Mouse (Mus musculus) cerebellum, adult 8-10 months (tissue): ENCODE measurements around the gene Isy1.

Experiments used
- DNase-seq: peaks from one replicate; pipeline ENCODE4 v3.0.0; 2022

Gene Isy1

GRCm38 (mm10) chr6:87838551-87839197, at the start of gene Isy1:
TSS of gene Isy1 (minus strand) at chr6:87838798.
- peak; percentile 94 for DNase-seq

DNA sequence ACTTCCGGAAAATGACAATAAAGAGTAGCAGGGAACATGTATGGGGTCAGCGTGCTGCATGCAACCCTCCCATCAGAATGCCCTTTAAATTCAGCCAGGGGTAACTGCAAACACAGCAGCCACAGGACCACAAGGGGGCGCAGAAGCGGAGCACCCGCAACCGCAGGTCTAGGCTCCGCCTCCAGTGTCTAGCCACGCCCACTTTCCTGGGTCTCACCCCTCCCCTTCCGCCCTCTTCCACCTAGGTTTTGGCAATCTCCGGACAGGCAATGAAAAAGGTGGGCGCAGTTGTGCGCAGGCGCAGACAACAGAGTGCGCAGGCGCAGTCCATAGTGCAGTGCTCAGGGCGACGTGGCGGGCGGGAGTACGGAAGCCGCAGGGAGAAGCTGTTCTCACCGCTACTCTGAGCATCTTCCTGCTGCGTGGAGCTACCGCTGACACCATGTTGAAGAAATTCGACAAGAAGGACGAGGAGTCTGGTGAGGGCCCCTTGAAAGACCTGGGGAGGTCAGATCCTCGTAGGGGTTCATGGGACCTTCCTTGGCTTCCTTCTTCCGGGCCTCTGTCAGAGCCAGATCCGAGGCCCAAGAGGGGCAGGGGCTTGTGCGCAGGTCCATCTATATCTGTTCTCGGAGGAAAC, 49.1 kb upstream of the Isy1 start, which contains the start of gene Copg1:
Gene Copg1 (plus strand): TSS at position 221 of the 640 bp plus-strand sequence.
- peak; percentile 100 for DNase-seq

GRCm38 (mm10) chr6:87886721-87887120, 48.1 kb upstream of the Isy1 start:
- DNase-seq, result no peak

- DNase-seq, result no peak
Measured at GRCm38 (mm10) chr6:87882816-87883215, 44.2 kb upstream of the Isy1 start.

DNA sequence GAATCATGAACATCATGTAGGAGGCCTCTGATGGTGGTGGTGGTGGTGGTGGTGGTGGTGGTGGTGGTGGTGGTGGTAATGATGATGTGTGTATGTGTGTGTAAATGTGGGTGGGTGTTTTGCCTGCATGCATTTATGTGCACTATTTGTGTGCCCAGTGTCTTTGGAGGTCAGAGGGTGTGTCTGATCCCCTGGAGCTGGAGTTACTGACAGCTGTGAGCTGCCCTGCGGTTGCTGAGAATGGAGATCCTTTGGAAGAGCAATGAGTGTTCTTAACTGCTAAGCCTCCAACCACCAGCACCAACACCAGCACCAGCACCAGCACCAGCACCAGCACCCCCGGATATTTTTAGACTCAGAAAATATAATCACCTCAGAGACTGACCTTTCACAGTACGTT, 43.6 kb upstream of the Isy1 start:
- no peak for DNase-seq

DNA sequence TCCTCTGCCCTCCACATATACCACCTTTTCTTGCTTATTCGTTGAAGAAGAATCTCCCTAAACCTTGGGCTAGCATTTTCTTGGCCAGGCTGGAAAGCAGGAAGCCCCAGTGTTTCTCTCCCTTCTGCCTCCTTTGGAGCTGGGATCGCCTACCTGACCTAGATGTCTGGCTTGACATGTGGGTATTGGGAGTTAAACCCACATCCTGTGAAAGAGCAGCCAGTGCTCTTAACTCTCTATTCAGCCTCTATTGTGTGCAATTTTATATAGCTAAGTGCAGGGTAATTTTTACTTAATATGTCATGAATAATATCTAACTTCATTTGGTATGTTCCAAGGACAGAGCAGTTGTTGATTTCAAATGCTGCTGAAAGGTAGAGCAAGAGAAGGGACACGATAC, 41.0 kb upstream of the Isy1 start:
- DNase-seq, result no peak

GRCm38 (mm10) chr6:87879010-87879409, 40.4 kb upstream of the Isy1 start:
- no peak for DNase-seq

- no peak for DNase-seq
Measured at GRCm38 (mm10) chr6:87876068-87876643, 37.6 kb upstream of the Isy1 start.

GRCm38 (mm10) chr6:87875562-87875961, 37.0 kb upstream of the Isy1 start:
- DNase-seq, result no peak

DNA sequence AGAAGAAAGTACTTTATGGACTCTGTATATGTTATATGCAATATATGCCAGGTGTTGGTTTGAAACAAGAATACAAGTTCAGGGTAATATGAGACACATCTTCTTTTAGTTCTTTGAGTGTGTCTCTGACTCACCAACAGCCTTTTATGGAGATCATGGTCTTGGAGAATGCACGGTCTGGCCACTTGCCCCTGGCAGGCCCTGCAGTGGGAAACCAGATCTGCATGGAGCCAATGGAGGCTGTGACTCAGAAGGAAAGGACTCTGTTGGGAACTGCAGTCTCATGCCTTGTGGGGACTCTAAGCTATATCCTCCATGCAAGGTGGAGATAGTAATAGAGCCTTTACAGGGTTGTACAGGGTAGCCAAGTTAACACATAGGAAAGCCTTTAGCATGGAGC, 36.5 kb upstream of the Isy1 start:
- DNase-seq, result no peak

GRCm38 (mm10) chr6:87873963-87874362, 35.4 kb upstream of the Isy1 start:
- DNase-seq, result no peak

GRCm38 (mm10) chr6:87873104-87873503, 34.5 kb upstream of the Isy1 start:
- DNase-seq, result no peak

DNA sequence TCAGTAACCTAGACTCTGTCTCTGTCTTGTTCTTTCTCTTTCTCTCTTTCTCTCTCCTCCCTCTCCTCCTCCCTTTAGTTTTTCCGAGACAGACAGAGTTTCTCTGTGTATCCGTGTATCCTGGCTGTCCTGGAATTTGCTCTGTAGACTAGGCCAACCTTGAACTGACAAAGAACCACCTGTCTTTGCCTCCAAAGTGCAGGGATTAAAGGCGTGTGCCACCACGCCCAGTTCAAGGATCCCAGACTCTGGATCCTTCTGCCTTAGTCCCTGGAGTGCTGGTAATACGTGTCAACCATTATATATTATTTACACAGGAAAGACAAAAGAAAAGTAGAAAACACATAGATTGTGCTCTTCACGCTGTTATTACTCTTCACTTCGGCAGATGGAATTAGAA, 32.6 kb upstream of the Isy1 start:
- no peak for DNase-seq

DNA sequence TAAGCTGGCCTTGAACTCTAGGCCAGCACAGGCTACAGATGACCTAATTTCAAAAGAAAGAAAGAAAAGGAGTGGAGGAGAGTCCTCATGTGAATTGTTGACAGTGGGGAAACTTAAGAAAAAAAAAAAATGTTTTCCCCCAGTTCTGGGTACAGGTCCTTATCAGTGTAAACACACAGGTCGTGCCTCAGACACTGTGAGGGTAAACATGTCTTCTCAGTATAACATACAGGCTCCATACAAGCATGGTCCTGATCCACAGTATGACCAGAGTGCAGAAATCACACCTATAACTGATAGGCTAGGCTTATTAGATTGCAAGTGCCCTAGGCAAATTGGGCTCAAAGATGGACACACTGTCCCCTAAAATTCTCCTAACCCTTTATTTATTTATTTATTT, 31.8 kb upstream of the Isy1 start:
- no peak for DNase-seq

DNA sequence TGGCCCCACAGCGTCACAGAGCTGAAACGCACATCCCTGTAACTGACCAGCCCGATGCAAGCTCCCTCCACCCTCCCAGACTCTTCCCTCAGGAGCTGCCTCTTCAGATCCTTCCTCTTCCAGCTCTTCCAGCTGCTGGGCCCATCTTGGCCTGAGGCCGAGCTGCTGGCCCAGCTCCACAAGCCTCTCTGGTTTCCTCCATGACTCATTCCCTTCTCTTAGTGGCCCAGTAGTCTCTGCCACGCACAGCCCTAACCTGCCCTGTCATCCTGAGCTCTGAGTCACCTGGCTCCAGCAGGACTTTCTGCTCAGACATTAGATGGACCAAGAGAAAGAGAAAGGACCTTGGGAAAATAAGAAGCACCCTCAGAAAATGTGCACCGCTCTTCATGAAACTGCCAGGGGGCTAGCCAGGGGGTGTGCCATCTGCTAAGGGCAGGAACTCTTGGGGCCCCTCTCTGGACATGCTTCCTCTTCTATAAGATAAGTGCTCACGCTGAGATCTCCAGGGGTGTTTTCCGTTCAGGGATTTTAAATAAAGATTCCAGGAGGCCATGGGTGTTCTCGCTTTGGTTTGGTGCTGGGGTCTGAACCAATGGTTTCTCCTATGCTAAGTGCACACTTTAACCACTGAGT, 30.4 kb upstream of the Isy1 start:
- no peak for DNase-seq

DNA sequence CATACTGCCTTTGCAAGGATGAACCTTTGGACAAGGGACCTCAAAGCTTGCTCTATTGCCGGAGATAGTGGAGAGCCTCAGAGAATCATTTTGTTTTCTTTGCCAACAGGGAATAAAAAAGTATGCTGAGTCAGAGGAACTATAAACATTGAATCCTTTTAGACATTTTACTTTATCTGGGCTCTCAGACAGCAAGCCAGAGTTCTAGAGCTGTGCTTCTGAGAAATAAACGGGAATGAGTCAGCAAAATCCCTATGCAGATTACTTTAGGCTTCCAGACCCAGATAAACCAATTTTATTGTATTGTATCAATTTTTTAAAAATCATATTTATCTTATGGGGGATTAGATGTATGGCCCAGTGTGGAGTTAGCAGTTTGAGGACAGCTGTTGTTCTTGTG, 28.7 kb upstream of the Isy1 start:
- DNase-seq, result no peak

- no peak for DNase-seq
Measured at GRCm38 (mm10) chr6:87866211-87866610, 27.6 kb upstream of the Isy1 start.

DNA sequence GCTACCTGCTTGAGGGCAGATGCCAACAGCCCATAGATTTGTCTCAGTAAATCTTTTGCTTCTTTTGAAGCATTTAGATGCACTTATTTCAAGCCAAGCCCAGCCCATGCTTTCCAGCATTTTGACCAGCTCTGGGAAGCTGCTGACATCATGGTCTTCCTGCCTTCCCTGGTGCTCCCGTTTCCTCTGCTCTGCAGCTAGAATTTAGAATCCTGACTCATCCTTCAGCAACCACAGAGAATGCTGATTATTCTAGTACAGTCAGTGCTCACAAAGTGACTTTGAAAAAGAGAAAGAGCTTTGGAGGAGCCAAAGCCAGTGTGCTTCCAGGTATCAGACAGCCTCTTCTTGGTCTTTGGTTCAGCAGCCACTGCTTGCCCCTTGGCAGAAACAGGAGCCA, 18.5 kb upstream of the Isy1 start:
- no peak for DNase-seq

- no peak for DNase-seq
Measured at GRCm38 (mm10) chr6:87853446-87853845, 14.8 kb upstream of the Isy1 start.

- no peak for DNase-seq
Measured at GRCm38 (mm10) chr6:87851871-87852270, 13.3 kb upstream of the Isy1 start.

DNA sequence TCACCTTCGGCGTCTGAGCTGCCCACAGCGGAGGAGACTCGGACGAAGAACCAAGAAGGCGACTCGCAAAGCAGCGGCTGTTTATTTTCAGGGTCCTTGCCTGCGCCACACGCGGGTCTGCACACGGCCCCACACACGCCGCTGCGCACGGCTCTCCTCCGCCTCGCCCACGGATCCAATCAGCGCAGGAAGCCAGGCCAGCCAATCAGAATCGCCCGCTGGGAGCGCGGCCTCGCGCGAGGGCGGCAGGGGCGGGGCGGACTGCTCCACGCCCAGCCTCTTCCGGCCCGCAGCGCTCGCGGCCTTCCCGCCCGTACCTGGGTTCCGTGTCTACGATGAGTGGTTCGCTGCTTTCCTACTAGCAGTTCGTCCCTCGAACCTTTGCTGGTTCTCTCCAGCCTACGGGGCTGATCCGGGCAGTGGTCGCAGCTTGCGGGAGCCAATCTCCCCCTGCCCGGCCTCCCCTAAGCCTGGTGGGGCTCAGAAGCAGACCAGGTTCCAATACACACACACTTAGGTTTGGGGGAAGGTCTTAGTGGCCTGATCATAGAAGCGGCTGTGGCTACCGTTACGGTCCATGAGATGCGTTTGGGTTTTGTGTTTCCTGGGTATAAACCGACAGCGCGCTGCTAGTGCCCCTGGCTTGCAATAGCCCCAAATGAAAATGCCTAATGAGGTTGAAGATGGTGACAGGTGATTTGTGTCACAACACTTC, 12.5 kb upstream of the Isy1 start, which contains the start of gene Cnbp:
Gene Cnbp (minus strand): TSS at position 207 of the 715 bp plus-strand sequence.
- peak; percentile 96 for DNase-seq

GRCm38 (mm10) chr6:87850155-87850899, 11.7 kb upstream of the Isy1 start:
- peak; percentile 70 for DNase-seq

GRCm38 (mm10) chr6:87849780-87850154, 11.2 kb upstream of the Isy1 start:
- DNase-seq, result no peak
